Mouse (Mus musculus) T-helper 17 cell (primary cell): ENCODE data around the gene Proca1.

Experiments used
- in situ Hi-C, 2 experiments: fragments of 300-600 bp; cut with MboI, MseI; formaldehyde crosslinking; loops; 1 replicate in 1 of 2; 2 replicates in 1 of 2; pipeline ENCODE4 v1.15.1; 2025; ENCODE audit warnings: high pct_unique_total_duplicates in 2 of 2

Gene Proca1

DNA sequence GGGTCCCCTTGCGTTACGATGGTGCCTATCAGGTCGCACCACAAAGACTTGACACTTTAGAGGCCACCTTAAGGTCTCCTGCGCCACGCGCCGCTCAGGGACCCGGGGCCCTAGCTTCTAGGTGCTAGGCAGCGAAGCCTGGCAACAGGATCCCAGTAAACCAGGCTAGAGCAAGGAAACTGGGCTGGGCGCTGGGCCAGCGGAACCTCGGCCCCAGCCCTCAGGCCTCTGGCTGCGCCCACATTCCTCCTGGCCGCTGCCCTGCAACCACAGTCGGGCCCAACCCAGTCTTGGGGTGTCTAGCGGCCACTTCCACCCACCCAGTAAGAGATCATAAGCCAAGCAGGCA lies 27.5 kb upstream of the Proca1 start:
- in situ Hi-C loops, result loop anchor here in 1 of 2 experiments (5.0 kb wide), 1 partner anchor 83 kb away; the partner anchor contains the start of gene Eral1

DNA sequence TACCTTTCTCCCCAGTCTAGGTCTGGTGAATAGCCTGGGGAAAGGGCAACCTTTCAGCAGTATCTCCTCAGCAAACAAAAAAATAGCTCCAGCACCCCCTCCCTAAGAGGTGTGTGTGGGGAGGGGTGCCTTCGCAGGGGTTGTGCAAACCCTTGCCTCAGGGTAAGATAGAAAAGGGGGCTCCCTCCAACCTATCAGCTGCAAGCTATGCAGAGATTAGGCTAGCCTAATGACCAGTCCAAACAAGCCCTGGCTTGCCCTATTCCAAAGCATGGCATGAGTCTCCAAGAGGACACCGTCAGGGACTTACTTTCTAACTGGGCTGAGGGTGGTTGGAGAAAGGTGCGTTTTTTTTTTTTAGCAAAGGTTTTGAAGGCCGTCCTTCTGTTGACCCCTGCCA lies 27.0 kb upstream of the Proca1 start:
- in situ Hi-C loops, result loop anchor here in 1 of 2 experiments (5.0 kb wide), 1 partner anchor 84 kb away; the partner anchor contains the start of gene Eral1

DNA sequence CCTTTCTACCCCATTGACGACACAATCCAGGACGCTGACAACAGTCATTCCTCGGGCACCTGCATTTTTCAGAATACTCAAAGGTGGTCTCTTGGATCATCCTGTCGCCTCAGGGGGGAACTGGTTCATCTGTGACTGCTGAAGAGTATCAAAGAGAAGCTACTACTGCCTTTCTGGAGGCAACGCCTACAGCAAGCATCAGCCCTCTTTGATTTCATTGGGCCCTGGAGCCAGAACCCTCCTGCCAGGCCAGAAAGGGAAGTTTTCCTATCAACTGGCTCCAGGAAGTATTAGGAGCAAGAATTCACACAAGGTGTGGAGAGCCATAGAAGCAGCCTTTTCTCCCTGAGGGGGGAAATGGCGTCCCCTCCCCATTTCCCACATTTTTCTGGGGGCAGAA lies 26.6 kb upstream of the Proca1 start:
- in situ Hi-C loops, result loop anchor here in 1 of 2 experiments (5.0 kb wide), 1 partner anchor 84 kb away; the partner anchor contains the start of gene Eral1

DNA sequence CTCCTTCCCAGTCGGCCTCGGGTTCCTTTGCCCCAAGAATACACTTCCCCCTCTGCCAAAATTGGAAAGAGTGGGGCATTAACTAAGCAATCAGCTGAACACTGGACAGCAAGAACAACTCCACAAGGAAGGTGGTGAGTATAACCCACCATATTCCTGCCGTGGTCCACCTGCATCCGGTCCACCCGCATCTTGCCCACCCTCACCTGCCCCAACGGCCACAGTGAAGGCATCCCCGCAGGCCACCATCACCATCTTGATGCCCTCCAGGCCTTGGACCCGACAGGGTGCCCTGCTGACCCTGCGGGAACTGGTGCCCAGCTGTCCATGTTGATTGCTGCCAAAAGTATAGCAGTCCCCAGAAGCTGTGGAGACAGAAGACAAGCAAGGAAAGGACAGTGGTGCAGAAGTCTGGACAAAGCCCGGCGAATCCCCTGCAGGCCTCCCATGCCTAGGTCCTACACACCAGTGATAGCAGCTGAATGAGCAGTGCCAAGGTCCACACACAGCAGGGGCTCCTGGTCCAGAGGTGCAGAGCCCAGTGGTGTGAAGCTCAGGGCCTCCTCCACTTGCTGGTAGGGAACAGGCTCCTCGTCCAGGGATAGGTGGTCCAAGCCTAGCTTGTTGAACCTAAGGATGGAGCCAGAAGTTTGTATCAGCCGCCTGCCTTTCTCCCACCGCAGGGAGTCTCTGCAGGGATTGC lies 25.8 kb upstream of the Proca1 start:
- in situ Hi-C loops, result loop anchor here in 1 of 2 experiments (5.0 kb wide), 1 partner anchor 85 kb away; the partner anchor contains the start of gene Eral1

DNA sequence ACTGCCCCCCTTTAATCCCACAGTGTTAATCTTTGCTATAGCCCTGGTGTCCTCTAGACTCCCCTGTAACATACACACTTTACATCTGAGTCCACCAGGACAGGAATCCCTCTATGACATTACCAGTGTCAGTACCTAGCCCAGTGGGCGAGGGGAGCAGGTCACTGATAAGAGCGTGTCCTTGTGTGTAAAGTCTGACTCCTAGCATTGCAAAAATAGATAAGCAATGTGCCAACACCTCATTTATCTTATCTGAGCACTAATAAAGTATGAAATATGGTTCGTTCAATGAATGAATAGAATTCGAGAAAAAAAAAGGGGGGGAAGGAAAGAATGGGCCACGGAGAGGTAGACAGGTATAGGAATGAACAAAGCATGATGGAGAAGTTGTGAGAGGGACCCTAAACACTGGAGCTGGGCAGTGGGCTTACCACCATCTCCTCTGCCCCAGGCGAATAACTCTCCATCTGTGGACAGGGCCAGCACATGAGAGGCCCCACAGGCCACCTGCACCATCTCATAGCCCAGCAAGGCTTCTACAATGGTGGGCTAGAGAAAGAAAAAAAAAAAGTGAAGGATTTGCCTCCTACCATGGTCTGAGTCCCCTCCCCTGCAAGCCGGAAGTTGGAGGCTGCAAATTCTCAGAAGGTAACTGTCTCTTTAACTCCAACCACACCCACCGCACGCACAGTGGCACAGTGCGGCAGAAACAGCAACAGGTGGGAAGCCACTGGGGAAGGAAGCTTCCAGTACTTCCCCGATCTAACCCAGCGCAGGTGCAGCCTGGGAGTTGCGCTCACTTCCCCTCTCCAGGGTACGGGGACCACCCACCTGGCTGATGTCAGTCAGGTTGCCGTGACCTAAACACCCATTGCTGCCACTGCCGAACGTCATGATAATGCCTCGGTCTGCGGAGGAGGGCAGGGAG lies 24.4 kb upstream of the Proca1 start:
- in situ Hi-C loops, result loop anchor here in 1 of 2 experiments (5.0 kb wide), 1 partner anchor 87 kb away; the partner anchor contains the start of gene Eral1

DNA sequence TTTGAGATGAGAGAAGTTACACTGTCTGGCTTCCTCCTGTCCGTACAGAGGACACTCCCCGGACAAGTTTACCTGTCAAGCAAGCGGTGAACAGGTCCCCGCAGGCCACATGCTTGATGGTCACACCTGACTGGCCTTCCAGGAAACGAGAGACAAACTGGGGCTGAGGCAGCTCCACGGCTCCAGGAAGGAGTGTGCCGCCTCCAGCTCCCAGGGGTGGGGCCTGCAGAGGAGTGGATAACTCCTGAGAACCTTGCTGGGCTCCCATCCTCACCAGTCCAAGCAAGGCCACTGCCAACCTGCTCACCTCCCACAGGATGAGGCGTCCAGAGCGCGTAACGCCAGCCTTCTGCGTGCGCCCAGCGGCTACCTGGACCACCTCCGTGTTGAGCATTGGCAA lies 22.9 kb upstream of the Proca1 start:
- in situ Hi-C loops, result loop anchor here in 1 of 2 experiments (10.0 kb wide), 1 partner anchor 964 kb away; no protein-coding TSS in a partner anchor

DNA sequence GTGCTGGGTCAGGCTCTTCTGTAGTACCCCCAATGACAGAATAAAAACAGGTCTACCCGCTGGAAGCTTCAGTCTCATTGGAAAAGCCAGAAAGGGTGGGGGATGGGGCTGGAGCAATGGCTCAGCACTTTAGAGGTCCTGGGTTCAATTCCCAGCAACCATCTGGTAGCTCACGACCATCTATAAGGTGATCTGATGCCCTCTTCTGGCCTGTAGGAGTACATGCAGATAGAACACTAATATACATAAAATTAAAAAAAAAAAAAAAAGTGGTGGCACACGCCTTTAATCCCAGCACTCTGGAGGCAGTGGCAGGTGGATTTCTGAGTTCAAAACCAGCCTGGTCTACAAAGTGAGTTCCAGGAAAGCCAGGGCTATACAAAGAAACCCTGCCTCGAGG lies 21.9 kb upstream of the Proca1 start:
- in situ Hi-C loops, result loop anchor here in 1 of 2 experiments (10.0 kb wide), 1 partner anchor 963 kb away; no protein-coding TSS in a partner anchor

DNA sequence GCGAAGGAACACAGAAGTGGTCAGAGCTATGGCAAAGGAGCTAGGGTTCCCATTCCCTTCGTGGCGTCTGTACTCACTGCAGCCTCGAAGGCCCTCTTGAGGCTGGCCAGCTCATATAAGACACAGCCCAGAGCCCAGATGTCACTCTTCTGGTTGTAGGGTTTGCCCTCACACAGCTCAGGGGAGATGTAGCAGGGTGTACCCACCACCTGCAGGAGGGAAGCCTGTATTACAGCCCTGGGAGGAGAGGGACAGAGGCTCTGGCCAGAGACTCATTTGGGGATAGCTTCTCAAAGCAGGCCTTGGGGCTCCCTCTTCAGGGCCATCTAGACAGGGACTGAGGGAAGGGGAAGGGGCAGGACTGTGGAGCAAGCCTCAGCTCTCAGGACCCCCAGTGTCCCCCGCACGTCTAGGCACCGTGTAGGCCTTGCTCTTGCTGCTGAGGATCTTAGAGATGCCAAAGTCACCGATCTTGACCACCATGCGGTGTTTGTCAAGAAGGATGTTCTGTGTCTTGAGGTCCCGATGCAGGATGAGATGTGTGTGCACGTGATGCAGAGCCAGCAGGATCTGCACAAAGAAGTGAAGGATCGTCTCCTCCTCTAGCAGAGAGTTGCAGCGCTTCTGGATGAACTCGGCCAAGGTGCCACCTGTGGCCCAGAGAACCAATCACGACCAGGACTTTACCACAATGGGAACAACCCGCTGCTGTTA lies 21.0 kb upstream of the Proca1 start:
- in situ Hi-C loops, result loop anchor here in 1 of 2 experiments (10.0 kb wide), 1 partner anchor 963 kb away; no protein-coding TSS in a partner anchor

DNA sequence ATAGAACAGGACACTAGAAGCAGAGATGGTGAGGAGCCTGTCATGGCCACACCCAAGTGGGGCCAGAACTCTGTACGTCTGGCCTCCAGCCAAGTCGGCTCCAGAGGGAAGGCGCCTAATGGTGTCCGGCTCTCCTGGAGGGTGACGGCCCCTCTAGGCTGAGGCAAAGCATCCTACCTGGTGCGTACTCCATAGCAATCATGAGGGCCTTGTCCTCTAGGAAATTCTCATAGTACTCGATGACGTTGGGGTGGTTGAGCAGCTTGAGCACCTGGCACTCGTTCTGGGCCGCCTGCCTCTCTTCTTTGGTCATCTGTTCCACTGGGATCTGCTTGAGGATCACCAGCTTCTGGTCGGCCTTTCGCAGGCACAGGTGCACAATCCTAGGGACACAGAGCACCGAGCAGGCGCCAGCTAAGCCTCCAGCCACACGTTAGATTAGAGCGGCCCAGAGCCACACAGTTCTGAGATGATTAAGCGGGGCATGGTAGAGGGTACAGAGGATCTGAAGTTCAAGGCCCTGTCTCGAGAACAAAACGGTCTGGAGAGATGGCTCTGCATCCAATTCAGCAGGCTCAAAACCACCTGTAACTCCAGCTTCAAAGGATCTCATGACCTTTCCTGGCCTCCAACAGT lies 20.3 kb upstream of the Proca1 start:
- in situ Hi-C loops, result loop anchor here in 1 of 2 experiments (10.0 kb wide), 1 partner anchor 962 kb away; no protein-coding TSS in a partner anchor

DNA sequence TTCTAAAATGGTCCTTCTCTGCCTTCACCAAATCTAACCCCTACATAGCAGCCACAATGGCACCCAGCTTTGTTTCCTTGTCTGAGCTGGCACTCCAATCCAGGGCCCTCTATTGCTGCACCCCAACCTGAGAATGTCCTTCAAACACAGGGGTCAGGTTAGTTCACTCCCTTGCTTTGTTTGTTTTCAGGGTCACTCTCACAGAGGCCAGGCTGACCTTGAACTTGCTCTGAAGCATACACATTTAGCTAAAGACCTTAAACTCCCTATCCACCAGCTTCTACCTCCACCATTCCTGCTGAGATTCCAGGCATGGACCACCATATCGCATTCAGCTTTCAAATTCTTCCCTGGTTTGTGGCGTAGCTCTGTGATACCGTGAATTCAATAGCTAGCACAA lies 18.7 kb upstream of the Proca1 start:
- in situ Hi-C loops, result loop anchor here in 1 of 2 experiments (10.0 kb wide), 1 partner anchor 960 kb away; no protein-coding TSS in a partner anchor

DNA sequence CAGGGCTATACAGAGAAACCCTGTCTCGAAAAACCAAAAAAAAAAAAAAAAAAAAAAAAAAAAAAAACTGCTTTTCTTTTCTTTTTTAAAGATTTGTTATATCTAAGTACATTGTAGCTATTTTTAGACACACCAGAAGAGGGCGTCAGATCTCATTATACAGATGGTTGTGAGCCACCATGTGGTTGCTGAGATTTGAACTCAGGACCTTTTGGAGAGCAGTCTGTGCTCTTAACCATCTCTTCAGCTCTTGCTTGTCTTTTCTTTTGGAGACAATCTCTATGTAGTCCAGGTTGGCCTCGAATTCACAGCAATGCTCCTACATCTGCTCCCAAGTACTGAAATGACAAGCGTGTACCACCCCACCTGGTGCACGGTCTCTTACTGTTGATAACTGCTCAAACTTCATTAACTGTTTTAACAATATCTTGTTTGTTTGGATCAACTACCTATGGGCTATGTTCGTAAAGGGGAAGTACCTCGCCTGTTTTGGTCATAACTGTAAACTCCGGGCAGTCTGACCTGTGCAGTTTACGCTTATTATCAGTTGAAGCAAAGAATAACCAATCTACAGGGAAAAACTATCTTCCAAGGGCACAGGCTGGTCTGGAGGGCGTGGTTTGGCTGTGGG lies 17.3 kb upstream of the Proca1 start:
- in situ Hi-C loops, result loop anchor here in 1 of 2 experiments (10.0 kb wide), 1 partner anchor 959 kb away; no protein-coding TSS in a partner anchor

DNA sequence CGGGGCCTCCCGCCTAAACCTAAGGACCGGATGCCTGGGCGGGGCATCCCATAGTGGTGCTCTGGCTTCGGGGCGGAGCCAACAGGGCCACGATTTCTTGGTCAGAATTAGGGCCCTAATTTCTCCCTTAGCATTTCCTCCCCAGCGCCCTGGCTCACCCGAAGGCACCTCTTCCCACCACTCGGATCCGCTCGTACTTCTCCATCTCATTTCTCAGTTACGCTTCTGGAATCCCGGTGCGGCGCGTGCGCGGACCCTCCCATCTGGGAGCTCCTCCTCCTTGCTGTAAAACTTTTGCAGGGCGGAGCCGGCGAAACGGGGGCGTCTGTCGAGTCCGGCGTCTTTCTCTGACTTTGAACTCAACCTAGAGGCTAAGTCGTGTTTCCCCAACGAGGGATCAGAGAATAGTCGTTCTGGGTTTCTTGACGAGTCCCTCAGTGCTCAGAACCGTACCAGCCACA lies 16.8 kb upstream of the Proca1 start, which contains the start of the genes Nek8 and Tlcd1:
TSS of gene Nek8 (minus strand) at position 274 of the 461 bp plus-strand sequence.
TSS of gene Tlcd1 (plus strand) at position 310 of the 461 bp plus-strand sequence.
- in situ Hi-C loops, result loop anchor here in 1 of 2 experiments (10.0 kb wide), 1 partner anchor 958 kb away; no protein-coding TSS in a partner anchor

DNA sequence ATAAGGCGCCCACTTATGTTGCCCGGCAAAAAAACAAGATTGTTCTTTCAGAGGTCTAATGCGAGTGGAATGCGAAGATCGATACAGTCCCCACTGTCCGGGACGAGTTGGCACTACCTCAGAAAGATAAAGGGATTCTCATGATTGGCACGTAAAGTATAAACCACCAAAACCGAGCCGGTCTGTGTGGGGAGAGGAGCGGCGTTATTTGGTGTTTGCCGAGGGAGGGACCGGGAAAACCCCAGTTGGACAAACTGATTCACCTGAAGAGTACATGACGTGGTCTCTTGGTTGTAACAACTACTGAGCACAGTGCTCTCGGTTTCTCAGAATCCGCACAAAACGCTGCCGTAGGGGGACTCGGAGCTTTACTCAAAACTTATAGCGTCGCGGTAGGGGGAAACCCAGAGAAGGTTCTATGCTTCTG lies 16.3 kb upstream of the Proca1 start:
- in situ Hi-C loops, result loop anchor here in 1 of 2 experiments (10.0 kb wide), 1 partner anchor 958 kb away; no protein-coding TSS in a partner anchor

DNA sequence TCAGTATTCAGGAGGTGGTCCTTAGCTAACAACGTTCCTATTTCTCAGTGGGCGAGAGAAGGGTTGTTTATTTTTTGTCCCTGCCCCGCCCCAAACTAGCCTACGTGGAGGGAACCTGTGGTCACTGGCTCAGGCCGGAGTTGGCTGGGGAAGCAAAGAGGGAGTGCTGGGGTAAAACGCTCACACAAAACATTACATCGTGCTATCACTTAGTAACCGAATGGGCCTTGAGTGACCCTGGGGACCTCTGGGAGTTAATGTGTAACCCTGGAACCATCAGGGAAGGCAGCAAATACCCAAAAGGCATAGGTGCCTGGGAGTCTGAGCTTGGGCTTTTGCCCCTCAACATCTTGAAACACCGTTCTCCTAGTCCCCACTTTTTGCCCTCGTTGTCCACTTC lies 15.8 kb upstream of the Proca1 start:
- in situ Hi-C loops, result loop anchor here in 1 of 2 experiments (10.0 kb wide), 1 partner anchor 957 kb away; no protein-coding TSS in a partner anchor

DNA sequence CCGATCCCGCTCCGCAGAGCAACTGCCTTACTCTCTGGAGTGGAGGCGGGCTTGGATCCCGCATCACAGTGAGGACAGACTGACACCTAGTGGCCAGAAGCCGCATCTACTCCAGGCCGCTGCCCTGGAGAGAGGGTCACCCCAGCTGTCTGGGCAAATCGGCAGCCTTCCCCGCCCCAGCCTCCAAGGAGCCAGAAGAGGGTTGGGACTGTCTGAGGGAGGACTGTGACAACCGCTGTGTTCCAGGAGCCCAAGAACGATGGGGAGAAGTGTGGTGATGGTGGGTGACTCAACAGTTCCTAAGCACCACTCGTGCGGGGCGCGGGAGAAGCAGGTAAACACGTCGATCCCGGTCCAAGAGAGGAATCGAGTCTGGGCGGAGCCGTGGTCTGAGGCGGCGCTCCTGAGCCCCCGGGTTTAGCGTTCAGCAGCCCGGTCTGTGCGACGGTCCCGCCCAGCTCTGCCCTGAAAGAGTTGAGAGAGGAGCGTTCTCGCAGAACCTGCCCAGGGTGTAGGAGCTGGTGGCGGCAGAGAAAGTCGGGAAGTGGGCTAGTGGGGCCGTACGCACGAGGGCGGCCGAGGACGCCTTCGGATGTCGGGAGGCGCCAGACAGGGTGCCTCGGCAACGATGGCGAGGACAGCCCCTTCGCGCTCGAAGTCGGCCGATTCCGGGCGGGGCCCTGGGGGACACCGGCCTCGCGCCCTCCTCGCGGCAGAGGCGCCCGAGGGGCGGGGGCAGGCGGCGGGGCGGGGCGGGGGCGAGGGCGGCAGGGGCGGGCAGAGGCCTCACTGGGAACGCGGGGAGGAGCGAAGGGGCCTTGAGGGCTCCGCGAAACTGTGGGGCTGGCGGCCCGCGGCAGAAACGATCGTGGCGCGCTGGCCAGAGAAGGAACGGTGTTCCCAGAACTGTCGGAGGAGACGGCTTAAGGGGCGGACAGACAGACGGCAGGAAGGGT lies 15.0 kb upstream of the Proca1 start:
- in situ Hi-C loops, result loop anchor here in 1 of 2 experiments (10.0 kb wide), 1 partner anchor 957 kb away; no protein-coding TSS in a partner anchor

DNA sequence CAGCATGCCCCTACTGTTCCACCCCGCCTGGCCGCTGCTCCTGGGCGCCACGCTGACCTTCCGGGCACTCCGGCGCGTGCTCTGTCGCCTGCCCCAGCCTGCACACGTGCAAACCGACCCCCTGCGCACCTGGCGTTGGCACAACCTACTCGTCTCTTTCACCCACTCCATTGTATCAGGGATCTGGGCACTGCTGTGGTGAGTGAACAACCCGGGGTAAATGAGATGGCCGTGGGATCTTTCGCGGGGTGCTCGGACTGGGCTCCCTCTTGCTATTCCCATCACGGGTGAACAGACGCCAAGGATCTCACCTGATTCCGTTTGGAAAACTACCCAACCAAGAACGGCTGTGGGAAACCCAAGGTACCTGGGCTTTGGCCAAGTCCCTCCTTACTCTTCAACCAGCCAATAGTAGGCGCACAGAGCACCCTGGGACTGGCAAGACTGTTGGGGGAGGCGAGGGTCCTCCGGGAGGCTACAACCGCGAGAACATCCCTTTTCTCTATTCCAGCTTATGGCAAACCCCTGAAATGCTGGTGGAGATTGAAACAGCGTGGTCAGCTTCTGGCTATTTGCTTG lies 14.2 kb upstream of the Proca1 start:
- in situ Hi-C loops, result loop anchor here in 1 of 2 experiments (10.0 kb wide), 1 partner anchor 956 kb away; no protein-coding TSS in a partner anchor

DNA sequence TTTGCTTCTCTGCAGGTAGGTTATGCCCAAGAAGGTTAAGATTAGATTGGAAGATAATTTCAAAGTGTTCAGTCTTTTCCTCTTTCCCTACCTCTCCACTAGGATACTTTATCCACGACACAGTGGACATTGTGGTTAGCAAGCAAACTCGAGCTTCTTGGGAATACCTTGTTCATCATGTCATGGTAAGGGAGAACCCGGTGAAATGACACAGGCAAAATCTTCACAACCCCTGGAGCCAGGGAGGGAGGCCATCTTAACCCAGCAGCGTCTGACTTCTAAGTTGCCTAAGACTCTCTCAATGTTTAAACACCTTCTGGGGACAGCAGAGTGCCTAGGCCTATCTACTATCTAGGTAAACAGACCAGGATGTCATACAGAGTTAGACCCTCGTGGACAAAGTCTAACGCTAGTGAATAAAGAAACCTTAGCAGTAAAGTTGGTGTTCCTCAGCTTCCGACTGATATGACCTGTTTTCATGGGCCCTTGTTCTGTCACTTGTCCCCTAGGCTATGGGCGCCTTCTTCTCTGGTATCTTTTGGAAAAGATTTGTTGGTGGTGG lies 13.7 kb upstream of the Proca1 start:
- in situ Hi-C loops, result loop anchor here in 1 of 2 experiments (10.0 kb wide), 1 partner anchor 955 kb away; no protein-coding TSS in a partner anchor
